Mouse (Mus musculus) heart, adult 8-10 months (tissue): ENCODE data around the gene Fkbp14. TPM values are rescaled to one million over a fixed set of nuclear protein-coding genes. Genes with fewer than 3 reads are reported as not detected.

Experiments
- DNase-seq: peaks from one replicate; pipeline ENCODE4 v3.0.0; 2022; ENCODE audit warnings: low spot score
- total RNA-seq, 4 experiments: library from RNA; stranded (reverse); gene quantifications; 2 replicates each; pipeline ENCODE4 v1.2.4; 2022

Fkbp14 gene
- 1 to 10 TPM; 7.4 to 9.1 (median 8.3) TPM for total RNA-seq

- no peak for DNase-seq
Observed at GRCm38 (mm10) chr6:54597208-54597607, at the start of gene Fkbp14. Gene Fkbp14 (minus strand): TSS chr6:54597308.

GRCm38 (mm10) chr6:54643181-54643580 lies 46.1 kb upstream of the Fkbp14 start:
- DNase-seq = no peak

GRCm38 (mm10) chr6:54641953-54642352 lies 44.8 kb upstream of the Fkbp14 start:
- DNase-seq = no peak

GRCm38 (mm10) chr6:54639877-54640276 lies 42.8 kb upstream of the Fkbp14 start:
- no peak for DNase-seq

- DNase-seq = no peak
Observed at GRCm38 (mm10) chr6:54631462-54631861, 34.4 kb upstream of the Fkbp14 start.

GRCm38 (mm10) chr6:54629734-54630133 lies 32.6 kb upstream of the Fkbp14 start:
- no peak for DNase-seq

- no peak for DNase-seq
Observed at GRCm38 (mm10) chr6:54628381-54628780, 31.3 kb upstream of the Fkbp14 start.

- DNase-seq = no peak
Observed at GRCm38 (mm10) chr6:54620357-54620756, 23.2 kb upstream of the Fkbp14 start.

GRCm38 (mm10) chr6:54619530-54619929 lies 22.4 kb upstream of the Fkbp14 start:
- DNase-seq = no peak

GRCm38 (mm10) chr6:54617363-54617762 lies 20.3 kb upstream of the Fkbp14 start:
- DNase-seq = no peak

GRCm38 (mm10) chr6:54606241-54606640 lies 9.1 kb upstream of the Fkbp14 start:
- no peak for DNase-seq

- DNase-seq = peak; percentile 54
Observed at GRCm38 (mm10) chr6:54604001-54604715, 7.0 kb upstream of the Fkbp14 start.

- DNase-seq = no peak
Observed at GRCm38 (mm10) chr6:54602891-54603290, 5.8 kb upstream of the Fkbp14 start.

GRCm38 (mm10) chr6:54600681-54601347 lies 3.7 kb upstream of the Fkbp14 start:
- DNase-seq = no peak

GRCm38 (mm10) chr6:54597711-54598110 lies 603 bp upstream of the Fkbp14 start:
- no peak for DNase-seq

GRCm38 (mm10) chr6:54595330-54595878 lies 1.7 kb downstream of the Fkbp14 start:
- DNase-seq = no peak

- DNase-seq = peak; percentile 90
Observed at GRCm38 (mm10) chr6:54594469-54595329, 2.4 kb downstream of the Fkbp14 start, which contains the start of gene Plekha8. Gene Plekha8 (plus strand): TSS chr6:54595111.

- no peak for DNase-seq
Observed at GRCm38 (mm10) chr6:54593766-54594468, 3.2 kb downstream of the Fkbp14 start.

GRCm38 (mm10) chr6:54592938-54593535 lies 4.1 kb downstream of the Fkbp14 start:
- peak; percentile 96 for DNase-seq

GRCm38 (mm10) chr6:54591778-54592177 lies 5.3 kb downstream of the Fkbp14 start:
- DNase-seq = peak; percentile 34

GRCm38 (mm10) chr6:54590691-54591090 lies 6.4 kb downstream of the Fkbp14 start:
- DNase-seq = no peak
